Mouse (Mus musculus) neural tube, embryonic 15.5 days (tissue): Measurements from ENCODE around the gene Ttc29. TPM values are rescaled to one million over a fixed set of nuclear protein-coding genes. Genes with fewer than 3 reads are reported as not detected.

Experiments used
- ATAC-seq: fragments of 200-750 bp; cut with Nextera tagmentation; 2 replicates; pipeline ENCODE4 v1.8.0; 2017; ENCODE audit warnings: mild to moderate bottlenecking, moderate TSS enrichment, moderate library complexity; ENCODE audit not compliant: low FRiP score
- H3K27ac ChIP-seq: fragments of 300-500 bp; sonication (generic); replicated peaks from 2 replicates; pipeline ENCODE4 v1.5.1; 2015; ENCODE audit warnings: mild to moderate bottlenecking, inconsistent platforms
- H3K27me3 ChIP-seq: fragments of 300-500 bp; sonication (generic); replicated peaks from 2 replicates; pipeline ENCODE4 v1.6.1; 2015; ENCODE audit warnings: inconsistent platforms
- H3K36me3 ChIP-seq: fragments of 300-500 bp; sonication (generic); 2 replicates; pipeline ENCODE4 v1.6.1; 2015; ENCODE audit warnings: inconsistent platforms
- H3K4me1 ChIP-seq: fragments of 300-500 bp; sonication (generic); 2 replicates; pipeline ENCODE4 v1.6.1; 2015; ENCODE audit warnings: inconsistent platforms
- H3K4me2 ChIP-seq: fragments of 300-500 bp; sonication (generic); 2 replicates; pipeline ENCODE4 v1.6.1; 2015; ENCODE audit warnings: inconsistent platforms, mild to moderate bottlenecking, moderate library complexity
- H3K4me3 ChIP-seq: fragments of 300-500 bp; sonication (generic); replicated peaks from 2 replicates; pipeline ENCODE4 v1.5.1; 2015; ENCODE audit warnings: mild to moderate bottlenecking, inconsistent platforms
- H3K9ac ChIP-seq: fragments of 300-500 bp; sonication (generic); replicated peaks from 2 replicates; pipeline ENCODE4 v1.6.1; 2015; ENCODE audit warnings: mild to moderate bottlenecking, inconsistent platforms
- H3K9me3 ChIP-seq: fragments of 300-500 bp; sonication (generic); replicated peaks from 2 replicates; pipeline ENCODE4 v1.6.1; 2016; ENCODE audit warnings: inconsistent platforms
- WGBS: fragments of 180-500 bp; shearing (Covaris S2); methylation state at CpG from one replicate; pipeline ENCODE4 v1.1.7; 2015; ENCODE audit warnings: mixed read lengths; 5-methylcytosine and 5-hydroxymethylcytosine counted together
- polyA plus RNA-seq: library from polyadenylated mRNA; unstranded; fragments of >200 nt; fragmentation: Nextera tagmentation; extraction: Ambion mirVana; gene quantifications from 2 replicates; pipeline ENCODE4 v1.2.1, GENCODE M21; 2015

The Ttc29 gene
- polyA plus RNA-seq, 1 experiment from 2014 or later, result 0.33 TPM

DNA sequence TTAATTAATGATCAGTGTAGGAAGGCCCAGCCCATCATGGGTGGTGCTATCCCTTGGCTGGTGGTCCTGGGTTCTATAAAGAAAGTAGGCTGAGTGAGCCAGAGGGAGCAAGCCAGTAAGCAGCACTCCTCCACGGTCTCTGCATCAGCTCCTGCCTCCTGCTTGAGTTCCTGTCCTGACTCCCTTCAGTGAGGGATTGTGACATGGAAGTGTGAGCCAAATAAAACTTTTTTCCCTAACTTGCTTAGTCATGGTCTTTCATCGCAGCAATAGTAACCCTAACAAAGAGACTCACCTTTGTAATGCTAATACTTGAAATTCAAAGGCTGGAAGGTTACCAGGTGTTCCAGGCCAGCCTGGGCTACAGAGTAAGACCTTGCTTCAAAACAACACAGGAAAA lies 71.7 kb downstream of the Ttc29 start:
- no peaks in the 10 kb centered on the region for H3K4me1 ChIP-seq
- H3K4me2 ChIP-seq, result no peak overlapping the region
- H3K4me3 ChIP-seq, result no peak overlapping the region
- H3K9me3 ChIP-seq, result no peaks in the 10 kb centered on the region
- H3K27me3 ChIP-seq, result no peaks in the 10 kb centered on the region
- no peak overlapping the region for H3K27ac ChIP-seq
- no peak overlapping the region for H3K9ac ChIP-seq
- WGBS, result 76% methylated on average over 2 of the region's 2 CpGs
- ATAC-seq, result no peak
- no peaks in the 10 kb centered on the region for H3K36me3 ChIP-seq

DNA sequence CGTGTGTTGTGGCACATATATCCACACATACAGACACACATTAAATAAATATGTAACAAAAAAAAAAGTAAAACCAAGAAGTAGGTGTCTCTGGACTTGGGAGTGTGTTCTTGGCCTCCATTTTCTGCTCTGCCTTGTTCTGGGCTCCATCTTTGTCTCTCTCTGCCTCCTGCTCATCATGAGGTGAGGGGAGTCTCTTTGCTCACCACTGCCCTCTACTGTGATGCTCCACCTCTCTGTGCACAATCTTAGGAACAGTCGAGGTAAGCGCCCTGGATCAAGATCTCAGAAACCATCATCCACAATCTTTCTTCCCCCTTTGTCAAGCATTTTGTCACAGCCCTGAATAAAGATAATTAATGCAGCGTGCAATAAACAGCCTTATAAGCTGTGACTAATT lies 72.3 kb downstream of the Ttc29 start:
- Histone ChIP-seq H3K9me3 (no peaks in the 10 kb centered on the region), H3K4me2 (no peak overlapping the region), H3K4me1 (no peaks in the 10 kb centered on the region), H3K27me3 (no peaks in the 10 kb centered on the region), H3K27ac (no peak overlapping the region), H3K36me3 (no peaks in the 10 kb centered on the region), H3K9ac (no peak overlapping the region), H3K4me3 (no peak overlapping the region)
- 77% methylated on average over 4 of the region's 4 CpGs for WGBS
- ATAC-seq, result no peak

DNA sequence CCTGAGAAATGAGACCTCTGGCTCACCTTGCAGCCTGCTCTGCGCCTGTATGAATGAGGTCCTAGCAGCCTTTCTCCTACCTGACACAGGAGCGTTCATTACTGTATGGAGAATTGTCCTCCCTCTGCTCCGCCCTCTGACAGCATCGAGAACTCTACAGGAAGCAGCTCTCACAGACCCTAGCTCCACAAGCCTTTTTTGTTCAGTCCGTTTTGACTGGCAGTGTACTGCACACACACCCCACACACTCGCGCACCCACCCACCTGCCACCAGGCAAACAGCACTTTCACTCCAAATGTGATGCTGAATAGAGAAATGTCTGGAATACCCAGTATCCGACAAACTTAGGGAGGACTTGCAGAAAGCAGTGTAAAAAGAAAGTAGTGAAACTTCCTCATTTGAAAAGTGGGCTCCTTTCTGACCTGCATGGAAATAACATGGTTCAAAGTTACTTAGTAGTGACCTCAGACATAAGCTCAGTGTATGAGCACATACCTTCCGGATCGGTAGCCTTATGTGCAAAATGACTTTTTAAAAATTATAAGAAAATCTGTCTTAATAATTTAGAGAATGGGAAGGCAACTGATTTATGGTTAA lies 76.4 kb downstream of the Ttc29 start:
- 81% methylated on average over 10 of the region's 10 CpGs for WGBS
- no peak overlapping the region for H3K27ac ChIP-seq
- no peak for ATAC-seq
- no peaks in the 10 kb centered on the region for H3K4me1 ChIP-seq
- no peak overlapping the region for H3K9ac ChIP-seq
- no peak overlapping the region for H3K4me3 ChIP-seq
- no peak overlapping the region for H3K4me2 ChIP-seq
- no peaks in the 10 kb centered on the region for H3K36me3 ChIP-seq
- no peaks in the 10 kb centered on the region for H3K9me3 ChIP-seq
- H3K27me3 ChIP-seq, result no peaks in the 10 kb centered on the region

GRCm38 (mm10) chr8:78290274-78290673 lies 77.2 kb downstream of the Ttc29 start:
- Histone ChIP-seq H3K4me2 (no peak overlapping the region), H3K4me3 (no peak overlapping the region), H3K9me3 (no peaks in the 10 kb centered on the region), H3K27ac (no peak overlapping the region), H3K27me3 (no peaks in the 10 kb centered on the region), H3K36me3 (no peaks in the 10 kb centered on the region), H3K4me1 (no peaks in the 10 kb centered on the region), H3K9ac (no peak overlapping the region)
- WGBS, result 65% methylated on average over 7 of the region's 7 CpGs
- ATAC-seq, result no peak

DNA sequence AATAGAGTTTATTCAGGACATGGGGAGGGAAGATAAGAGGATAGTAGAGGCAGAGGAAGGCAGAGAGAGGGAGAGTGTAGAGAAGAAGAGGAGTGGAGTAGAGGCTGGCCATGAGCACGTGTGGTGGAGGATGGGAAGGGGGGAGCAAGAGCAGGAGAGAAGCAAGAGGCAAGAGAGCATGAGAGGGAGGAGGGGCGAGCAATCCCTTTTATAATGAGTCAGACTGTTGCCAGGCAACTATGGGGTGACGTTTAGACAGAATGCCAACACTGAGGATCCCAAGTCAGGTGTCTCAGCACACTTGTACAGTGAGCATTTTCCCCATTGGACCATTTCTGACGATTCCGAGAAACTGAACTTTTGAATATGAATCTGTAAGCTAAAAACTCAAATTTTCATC lies 82.4 kb downstream of the Ttc29 start:
- no peaks in the 10 kb centered on the region for H3K9me3 ChIP-seq
- no peaks in the 10 kb centered on the region for H3K4me1 ChIP-seq
- WGBS, result 50% methylated on average over 5 of the region's 5 CpGs
- no peaks in the 10 kb centered on the region for H3K27me3 ChIP-seq
- no peaks in the 10 kb centered on the region for H3K36me3 ChIP-seq
- H3K27ac ChIP-seq, result no peak overlapping the region
- ATAC-seq, result no peak
- no peak overlapping the region for H3K4me3 ChIP-seq
- no peak overlapping the region for H3K4me2 ChIP-seq
- H3K9ac ChIP-seq, result no peak overlapping the region

- no peak for ATAC-seq
- Histone ChIP-seq H3K4me2 (no peak overlapping the region), H3K9me3 (no peaks in the 10 kb centered on the region), H3K4me3 (no peak overlapping the region), H3K27me3 (no peaks in the 10 kb centered on the region; the same call in 1 of the 2 replicates), H3K27ac (no peak overlapping the region), H3K36me3 (no peaks in the 10 kb centered on the region), H3K9ac (no peak overlapping the region), H3K4me1 (0 out of 2 replicates have a peak, but pooled peaks cover 7% of the 10 kb centered on the region)
- WGBS, result 31% methylated on average over 7 of the region's 7 CpGs
Measured at GRCm38 (mm10) chr8:78303579-78303978, 90.5 kb downstream of the Ttc29 start.

DNA sequence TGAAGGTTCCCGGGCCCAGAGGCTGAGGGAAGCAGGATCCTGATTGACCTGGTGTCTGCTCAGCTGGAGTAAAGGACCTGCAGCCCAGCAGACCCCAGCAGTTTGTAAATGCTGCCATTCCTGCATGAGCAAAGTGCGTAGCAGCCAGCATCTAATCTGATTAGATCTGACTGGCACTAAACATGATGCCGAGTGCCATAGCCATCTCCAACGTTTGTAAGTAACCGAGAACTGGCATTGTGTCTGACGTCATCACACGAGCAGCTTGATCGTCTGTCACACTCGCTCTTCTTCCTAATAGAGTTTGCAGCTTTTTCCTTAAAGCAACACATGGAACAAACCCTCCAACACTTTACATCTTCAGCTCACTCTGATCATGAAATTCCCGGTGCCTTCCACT lies 93.5 kb downstream of the Ttc29 start:
- no peak overlapping the region for H3K27ac ChIP-seq
- whole genome bisulfite sequencing, result 67% methylated on average over 10 of the region's 10 CpGs

GRCm38 (mm10) chr8:78307131-78307530 lies 94.0 kb downstream of the Ttc29 start:
- Histone ChIP-seq H3K4me3 (no peak overlapping the region), H3K27me3 (no peaks in the 10 kb centered on the region; the same call in 1 of the 2 replicates), H3K36me3 (no peaks in the 10 kb centered on the region), H3K4me1 (0 out of 2 replicates have a peak, but pooled peaks cover 7% of the 10 kb centered on the region), H3K27ac (no peak overlapping the region), H3K4me2 (no peak overlapping the region), H3K9me3 (no peaks in the 10 kb centered on the region), H3K9ac (no peak overlapping the region)
- WGBS, result 45% methylated on average over 4 of the region's 4 CpGs
- no peak for ATAC-seq

More for the DNA sequence above, 93.5 kb downstream of the Ttc29 start:
- H3K27me3 ChIP-seq, result no peaks in the 10 kb centered on the region; the same call in 1 of the 2 replicates
- H3K4me1 ChIP-seq, result 0 out of 2 replicates have a peak, but pooled peaks cover 7% of the 10 kb centered on the region
- H3K9ac ChIP-seq, result no peak overlapping the region
- H3K36me3 ChIP-seq, result no peaks in the 10 kb centered on the region
- no peaks in the 10 kb centered on the region for H3K9me3 ChIP-seq
- no peak for ATAC-seq
- no peak overlapping the region for H3K4me2 ChIP-seq
- no peak overlapping the region for H3K4me3 ChIP-seq

DNA sequence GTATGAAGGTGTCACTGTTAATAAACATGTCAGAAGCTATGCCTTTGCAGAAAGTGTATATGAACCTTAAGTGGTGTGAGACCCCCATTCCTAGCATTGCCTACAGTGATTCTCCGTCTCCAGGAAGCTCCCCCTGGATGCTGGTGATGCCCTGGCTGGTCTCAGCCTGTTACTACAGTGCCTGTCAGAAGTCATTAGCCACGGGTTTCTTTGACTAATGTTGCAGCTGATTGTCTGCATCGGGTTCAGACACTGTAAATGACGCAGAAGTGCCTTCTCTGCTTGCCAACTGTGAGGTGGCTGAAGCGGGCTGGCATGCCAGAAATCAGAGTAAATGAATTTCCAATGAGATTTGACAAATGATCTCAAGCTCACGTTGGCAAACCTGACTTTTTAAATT lies 96.4 kb downstream of the Ttc29 start:
- no peak for ATAC-seq
- Histone ChIP-seq H3K36me3 (no peaks in the 10 kb centered on the region), H3K9ac (no peak overlapping the region), H3K4me1 (0 out of 2 replicates have a peak, but pooled peaks cover 4% of the 10 kb centered on the region), H3K27me3 (no peaks in the 10 kb centered on the region), H3K9me3 (no peaks in the 10 kb centered on the region), H3K4me3 (no peak overlapping the region), H3K4me2 (no peak overlapping the region), H3K27ac (no peak overlapping the region)
- 52% methylated on average over 6 of the region's 6 CpGs for WGBS

GRCm38 (mm10) chr8:78315576-78315975 lies 102.5 kb downstream of the Ttc29 start:
- no peaks in the 10 kb centered on the region for H3K9me3 ChIP-seq
- no peak overlapping the region for H3K4me2 ChIP-seq
- no peaks in the 10 kb centered on the region for H3K4me1 ChIP-seq
- no peaks in the 10 kb centered on the region for H3K27me3 ChIP-seq
- H3K9ac ChIP-seq, result no peak overlapping the region
- ATAC-seq, result no peak
- 70% methylated on average over 9 of the region's 9 CpGs for WGBS
- H3K36me3 ChIP-seq, result no peaks in the 10 kb centered on the region
- no peak overlapping the region for H3K4me3 ChIP-seq
- no peak overlapping the region for H3K27ac ChIP-seq

GRCm38 (mm10) chr8:78317666-78318065 lies 104.6 kb downstream of the Ttc29 start:
- Histone ChIP-seq H3K27me3 (no peaks in the 10 kb centered on the region), H3K9me3 (no peaks in the 10 kb centered on the region), H3K9ac (no peak overlapping the region), H3K4me3 (no peak overlapping the region), H3K36me3 (no peaks in the 10 kb centered on the region), H3K27ac (no peak overlapping the region), H3K4me1 (no peaks in the 10 kb centered on the region), H3K4me2 (no peak overlapping the region)
- 86% methylated on average over 2 of the region's 2 CpGs for WGBS
- no peak for ATAC-seq

GRCm38 (mm10) chr8:78323391-78323790 lies 110.3 kb downstream of the Ttc29 start:
- no peak overlapping the region for H3K27ac ChIP-seq
- no peaks in the 10 kb centered on the region for H3K27me3 ChIP-seq
- ATAC-seq, result no peak
- no peak overlapping the region for H3K9ac ChIP-seq
- H3K4me3 ChIP-seq, result no peak overlapping the region
- H3K9me3 ChIP-seq, result no peaks in the 10 kb centered on the region
- H3K4me1 ChIP-seq, result no peaks in the 10 kb centered on the region
- H3K36me3 ChIP-seq, result no peaks in the 10 kb centered on the region
- 84% methylated on average over 3 of the region's 3 CpGs for WGBS
- H3K4me2 ChIP-seq, result no peak overlapping the region
